Mouse (Mus musculus) kidney, adult 8-10 months (tissue): ENCODE measurements around the gene Tmcc2.

ENCODE experiments used
- DNase-seq, 2 experiments: peaks; one replicate each; pipeline ENCODE4 v3.0.0; 2022

Tmcc2 gene

GRCm38 (mm10) chr1:132367692-132368506 lies 23.2 kb downstream of the Tmcc2 start:
- peak; percentile 77 to 89 for DNase-seq

DNA sequence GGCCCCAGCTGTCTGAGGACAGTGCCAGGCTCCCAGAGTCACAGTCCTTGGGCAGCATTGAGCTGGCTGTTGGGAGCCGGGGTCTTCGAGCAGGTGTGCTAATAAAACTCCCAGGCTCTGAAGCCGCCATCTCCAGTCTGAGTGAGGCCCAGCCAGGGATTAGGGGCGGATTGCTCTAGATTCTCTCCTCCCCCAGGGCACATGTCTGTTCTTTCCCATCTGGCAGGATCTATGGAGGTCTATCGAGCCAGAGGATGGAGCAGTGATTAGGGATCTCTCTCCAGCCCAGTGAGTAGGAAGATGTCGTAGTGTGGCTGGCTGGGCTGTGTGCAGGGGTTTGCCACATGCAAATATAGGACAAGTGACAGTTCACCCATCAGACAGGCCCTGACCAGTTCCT lies 24.1 kb downstream of the Tmcc2 start:
- no peak for DNase-seq

DNA sequence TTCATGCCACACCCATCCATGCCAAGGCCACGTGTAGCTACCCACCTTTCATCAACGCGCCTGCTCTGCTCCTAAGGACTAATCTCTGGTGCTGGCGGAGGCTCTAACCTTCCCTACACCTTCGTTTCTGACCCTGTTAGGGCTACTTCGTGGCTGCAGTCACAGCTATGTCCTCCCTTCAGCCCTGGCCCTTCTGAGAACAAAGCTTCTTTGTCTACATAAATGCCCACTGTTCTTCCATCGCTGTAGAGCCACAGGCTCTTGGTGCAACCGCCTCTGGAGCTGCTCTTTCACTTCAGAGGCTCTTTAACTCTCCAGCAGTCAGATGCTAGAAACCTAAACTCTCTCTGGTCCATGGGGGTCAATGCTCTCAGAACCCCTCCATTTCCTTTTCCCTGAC lies 24.8 kb downstream of the Tmcc2 start:
- no peak for DNase-seq

DNA sequence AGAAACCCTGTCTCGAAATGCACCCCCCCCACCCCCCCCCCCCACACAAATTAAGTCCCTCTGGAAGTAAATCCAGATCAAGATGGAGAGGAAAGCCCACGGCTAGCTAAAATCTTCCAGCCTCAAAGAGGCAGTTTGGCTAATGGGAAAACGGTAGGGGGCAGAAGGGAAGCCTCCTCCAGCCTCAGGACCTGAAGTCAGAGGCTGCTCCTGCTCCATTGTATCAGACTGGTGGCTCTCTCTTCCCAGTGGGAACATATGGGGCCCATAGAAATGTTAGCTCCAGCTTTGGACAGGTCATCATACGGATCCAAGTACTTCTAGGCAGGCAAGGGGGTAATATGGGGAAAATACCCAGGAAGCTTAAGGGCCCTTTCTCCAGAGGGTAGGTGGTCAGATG lies 25.4 kb downstream of the Tmcc2 start:
- no peak for DNase-seq

DNA sequence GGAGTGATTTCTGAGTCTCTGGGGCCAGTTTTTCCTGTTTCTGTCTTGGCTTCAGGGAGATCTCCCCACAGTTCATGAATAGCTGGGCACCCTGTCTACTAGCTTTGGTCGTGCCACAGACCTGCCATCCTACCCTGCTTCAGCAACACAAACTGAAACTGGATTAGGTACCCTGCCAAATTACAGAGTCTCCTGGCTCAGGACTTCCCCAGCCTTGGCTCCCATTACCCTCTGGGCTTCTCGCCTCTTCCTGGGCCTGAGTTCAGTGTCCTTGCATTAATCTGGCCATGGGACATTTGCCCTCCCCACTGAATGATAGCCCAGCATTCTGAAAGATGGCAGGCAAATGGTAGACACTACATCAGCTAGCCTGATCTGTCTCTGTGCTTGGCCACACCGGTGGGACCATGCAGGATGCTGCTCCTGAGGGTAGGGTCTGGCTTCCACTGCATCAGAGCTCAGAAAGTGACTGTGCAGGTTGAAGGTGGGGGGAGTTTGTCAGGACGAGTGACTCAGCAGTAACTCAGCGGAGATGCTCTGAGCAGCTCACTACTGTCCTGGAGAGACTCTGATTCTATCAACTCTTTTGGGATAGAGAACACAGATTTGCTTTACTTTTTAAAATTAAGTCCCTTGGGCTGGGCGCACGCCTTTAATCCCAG lies 26.1 kb downstream of the Tmcc2 start:
- DNase-seq = no peak

DNA sequence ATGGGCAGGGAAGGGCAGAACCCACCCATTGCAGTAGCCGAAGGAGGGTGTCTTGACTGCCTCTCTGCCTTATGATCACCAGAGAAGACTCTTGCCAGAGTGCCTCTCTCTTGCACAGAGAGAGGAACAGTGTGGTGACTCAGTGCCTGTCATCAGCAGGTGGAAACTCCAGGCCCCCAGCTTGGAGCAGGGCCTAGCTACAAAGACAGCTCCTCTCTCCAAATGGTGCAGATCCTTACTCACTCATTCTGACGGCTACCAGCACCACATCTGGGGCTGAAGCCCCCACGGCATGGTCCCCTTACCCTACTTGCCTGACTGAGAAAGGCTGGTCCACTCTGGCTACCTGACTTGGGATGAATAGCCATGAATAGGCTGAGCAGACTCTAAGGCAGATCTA lies 26.7 kb downstream of the Tmcc2 start:
- no peak for DNase-seq

DNA sequence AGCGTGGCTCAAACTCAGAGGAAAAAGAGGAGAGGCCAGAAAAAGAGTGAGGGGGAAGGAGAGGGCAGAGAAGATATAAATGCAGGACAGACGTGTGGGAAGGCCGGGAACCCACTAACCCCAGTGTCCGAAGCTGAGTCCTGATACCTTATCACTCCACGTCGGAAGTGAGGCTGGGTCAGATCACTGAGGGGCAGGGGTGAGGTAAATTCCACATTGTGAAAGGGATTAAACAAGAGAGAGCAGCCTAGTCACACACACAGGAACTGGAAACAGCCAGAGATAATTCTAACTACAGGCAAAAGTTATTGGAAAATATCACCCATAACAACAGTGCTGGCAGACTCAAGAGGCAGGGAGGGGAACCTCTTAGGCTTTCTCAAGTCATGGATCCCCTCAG lies 29.1 kb downstream of the Tmcc2 start:
- no peak for DNase-seq

DNA sequence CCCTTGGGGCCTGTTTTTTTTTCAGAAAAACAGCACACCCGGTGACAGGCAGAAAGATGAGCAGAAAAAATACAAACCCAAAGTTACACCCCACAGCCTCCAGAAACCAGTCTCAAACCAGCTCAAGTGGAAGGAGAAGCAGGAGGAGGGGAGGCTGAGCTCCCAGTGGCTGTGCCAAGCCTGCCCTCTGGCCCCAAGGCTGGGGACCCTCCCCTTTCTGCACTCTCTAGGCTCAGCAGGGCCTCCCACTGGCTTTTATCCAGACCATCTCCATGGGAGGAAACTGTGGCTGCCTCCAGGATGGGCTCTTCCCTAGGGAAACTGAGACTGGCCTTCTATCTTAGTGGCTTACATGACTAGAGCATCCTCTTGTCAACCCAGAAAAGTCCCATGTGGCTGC lies 34.2 kb downstream of the Tmcc2 start:
- no peak for DNase-seq

DNA sequence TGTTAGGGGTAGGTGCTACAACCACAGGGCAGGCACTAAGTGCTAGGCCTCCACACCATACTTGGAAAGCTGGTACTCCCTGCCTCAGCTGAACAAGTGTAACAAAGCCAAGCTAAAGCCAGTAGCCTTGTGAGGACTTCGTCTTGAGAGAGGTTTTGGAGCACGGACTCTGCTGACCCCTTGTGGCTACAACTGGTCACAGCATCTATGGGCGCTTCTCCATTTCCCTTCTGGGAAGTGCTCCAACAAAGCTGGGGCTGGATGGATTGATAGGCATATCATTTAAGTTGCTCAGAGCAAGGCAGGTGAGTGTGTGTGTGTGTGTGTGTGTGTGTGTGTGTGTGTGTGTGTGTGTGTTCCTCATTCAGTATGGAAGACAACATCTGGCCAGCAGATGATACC lies 35.2 kb downstream of the Tmcc2 start:
- DNase-seq = peak; percentile 89 to 94

DNA sequence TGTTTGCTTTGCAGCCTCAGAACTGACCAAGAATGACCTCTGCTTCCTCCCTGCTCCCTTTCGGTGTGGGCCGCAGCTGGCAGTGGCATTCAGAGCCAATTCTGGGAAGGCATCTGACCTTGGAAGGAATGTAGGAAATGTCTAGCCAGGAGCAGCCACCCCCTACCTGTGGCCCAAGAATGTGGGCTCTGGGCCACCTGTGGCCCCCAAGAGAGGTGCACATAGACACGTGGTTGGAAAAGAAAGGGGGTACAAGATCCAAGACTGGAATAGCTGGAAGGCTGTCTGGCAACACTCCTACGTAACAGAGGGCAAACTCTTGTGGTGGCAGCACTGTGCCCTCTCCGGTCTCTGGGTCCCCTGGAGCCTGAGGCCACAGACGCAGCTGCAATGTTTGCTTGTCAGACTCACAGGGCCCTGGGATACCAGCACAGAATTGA lies 35.9 kb downstream of the Tmcc2 start:
- peak; percentile 92 to 95 for DNase-seq

GRCm38 (mm10) chr1:132354234-132354633 lies 36.8 kb downstream of the Tmcc2 start:
- no peak for DNase-seq

DNA sequence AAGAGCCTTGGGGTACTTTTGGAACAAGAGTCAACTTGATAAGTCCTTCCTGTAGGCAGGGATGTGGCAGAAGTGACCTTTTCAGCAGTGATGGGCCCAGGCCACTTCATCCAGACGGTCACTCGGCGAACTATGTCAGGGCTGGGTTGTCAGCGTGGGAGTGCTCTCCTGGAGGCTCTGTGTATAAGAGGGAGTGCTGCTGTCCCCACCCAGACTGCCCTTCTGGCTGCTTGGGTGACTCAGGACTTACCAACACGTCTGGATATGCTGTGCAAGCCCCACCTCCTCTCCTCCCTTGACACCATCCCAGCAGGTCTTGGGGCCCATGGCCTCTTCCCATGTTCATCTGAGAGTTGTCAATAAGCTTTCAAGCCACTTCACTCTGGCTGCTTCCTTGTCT lies 37.7 kb downstream of the Tmcc2 start:
- peak in 1 of 2 experiments; percentile 15 for DNase-seq

DNA sequence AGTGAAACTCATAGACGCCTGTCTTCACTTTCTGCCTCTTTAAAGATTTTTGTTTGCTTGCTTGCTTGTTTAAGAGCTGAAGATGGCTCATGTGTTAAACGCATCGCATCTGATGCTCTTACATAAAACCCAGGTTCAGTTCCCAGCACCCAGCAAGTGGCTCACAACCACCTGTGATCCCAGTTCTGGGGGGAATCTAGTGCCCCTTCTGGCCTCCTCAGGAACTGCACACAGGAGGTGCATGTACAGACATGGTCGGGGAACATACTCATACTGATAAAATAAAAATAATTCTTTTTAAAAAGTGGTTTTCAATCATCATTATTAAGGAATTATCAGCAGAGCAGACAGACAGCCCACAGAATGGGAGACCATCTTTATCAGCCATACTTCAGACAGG lies 40.0 kb downstream of the Tmcc2 start:
- DNase-seq = no peak

DNA sequence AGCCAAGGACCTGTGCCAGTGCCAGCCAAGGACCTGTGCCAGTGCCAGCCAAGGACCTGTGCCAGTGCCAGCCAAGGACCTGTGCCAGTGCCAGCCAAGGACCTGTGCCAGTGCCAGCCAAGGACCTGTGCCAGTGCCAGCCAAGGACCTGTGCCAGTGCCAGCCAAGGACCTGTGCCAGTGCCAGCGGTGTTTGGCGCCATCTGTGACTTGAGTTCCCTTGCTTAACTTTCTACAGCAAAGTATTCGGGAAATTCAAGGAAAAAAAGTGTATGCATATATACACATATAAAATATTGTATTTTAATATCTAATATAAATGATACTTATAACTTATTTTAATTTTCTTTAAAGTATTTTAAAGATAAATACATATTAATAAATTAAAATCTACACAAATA lies 41.5 kb downstream of the Tmcc2 start:
- peak in 1 of 2 experiments; percentile 42 for DNase-seq

- DNase-seq = peak in 1 of 2 experiments; percentile 72
Measured at GRCm38 (mm10) chr1:132349049-132349448, 42.0 kb downstream of the Tmcc2 start.

DNA sequence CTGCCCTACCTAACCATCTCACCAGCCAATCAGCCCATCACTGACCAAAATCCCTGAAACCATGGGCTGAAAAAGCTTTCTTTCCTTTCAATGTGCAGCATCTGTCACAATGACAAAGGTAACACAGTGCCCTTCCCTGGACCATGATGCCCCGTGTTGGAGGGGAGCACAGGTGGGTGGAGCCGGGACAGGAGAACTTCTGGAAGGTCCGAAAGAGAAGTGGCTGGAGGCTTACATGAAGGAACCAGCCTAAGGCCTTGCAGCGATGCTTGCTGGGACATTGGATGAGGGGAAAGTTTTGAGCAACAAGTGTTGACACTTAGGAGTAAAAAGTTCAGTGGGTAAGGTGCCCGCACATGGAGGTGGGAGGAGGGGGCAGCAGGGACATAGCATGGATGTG lies 42.7 kb downstream of the Tmcc2 start:
- no peak for DNase-seq

DNA sequence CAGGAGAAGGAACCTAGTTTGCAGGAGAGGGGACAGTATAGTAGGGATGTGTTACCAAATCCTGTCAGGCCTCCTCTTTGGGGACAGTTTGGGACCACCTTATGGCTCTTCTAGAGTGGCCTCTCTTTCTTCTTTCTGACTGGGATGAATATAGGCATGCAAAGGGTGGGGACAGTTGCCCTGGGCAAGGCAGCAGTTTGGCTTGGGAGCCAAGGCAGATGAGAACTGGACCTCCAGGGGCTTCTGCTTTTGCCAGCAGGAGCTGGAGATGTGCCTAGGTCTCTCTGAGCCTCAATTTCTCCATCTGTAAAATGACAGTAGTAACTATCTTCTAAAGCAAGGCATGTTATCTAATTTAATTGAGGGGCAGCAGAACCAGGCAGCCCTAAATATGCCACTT lies 44.1 kb downstream of the Tmcc2 start:
- no peak for DNase-seq

- DNase-seq = no peak
Measured at GRCm38 (mm10) chr1:132346134-132346851, 44.8 kb downstream of the Tmcc2 start.

GRCm38 (mm10) chr1:132345514-132345913 lies 45.6 kb downstream of the Tmcc2 start:
- DNase-seq = no peak

- no peak for DNase-seq
Measured at GRCm38 (mm10) chr1:132343656-132344055, 47.4 kb downstream of the Tmcc2 start.

- no peak for DNase-seq
Measured at GRCm38 (mm10) chr1:132343191-132343590, 47.9 kb downstream of the Tmcc2 start.

DNA sequence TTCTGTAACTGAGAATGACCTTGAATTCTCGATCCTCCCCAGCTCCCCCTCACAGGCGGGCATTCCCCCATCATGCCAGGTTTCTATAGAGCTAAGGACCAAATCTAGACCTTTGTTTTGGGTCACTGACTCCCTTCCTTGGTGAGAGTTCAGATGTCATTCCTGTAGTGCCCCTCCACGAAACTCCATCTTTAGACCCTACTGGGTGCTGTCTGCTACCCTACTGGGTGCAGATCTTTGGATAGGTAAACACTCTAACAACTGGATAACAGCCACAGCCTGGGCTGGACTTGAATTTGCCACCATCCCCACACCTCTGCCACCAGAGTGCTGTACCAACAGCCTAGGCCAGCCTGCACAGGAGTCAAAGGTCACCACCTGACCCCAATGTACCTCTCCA lies 48.6 kb downstream of the Tmcc2 start:
- no peak for DNase-seq

DNA sequence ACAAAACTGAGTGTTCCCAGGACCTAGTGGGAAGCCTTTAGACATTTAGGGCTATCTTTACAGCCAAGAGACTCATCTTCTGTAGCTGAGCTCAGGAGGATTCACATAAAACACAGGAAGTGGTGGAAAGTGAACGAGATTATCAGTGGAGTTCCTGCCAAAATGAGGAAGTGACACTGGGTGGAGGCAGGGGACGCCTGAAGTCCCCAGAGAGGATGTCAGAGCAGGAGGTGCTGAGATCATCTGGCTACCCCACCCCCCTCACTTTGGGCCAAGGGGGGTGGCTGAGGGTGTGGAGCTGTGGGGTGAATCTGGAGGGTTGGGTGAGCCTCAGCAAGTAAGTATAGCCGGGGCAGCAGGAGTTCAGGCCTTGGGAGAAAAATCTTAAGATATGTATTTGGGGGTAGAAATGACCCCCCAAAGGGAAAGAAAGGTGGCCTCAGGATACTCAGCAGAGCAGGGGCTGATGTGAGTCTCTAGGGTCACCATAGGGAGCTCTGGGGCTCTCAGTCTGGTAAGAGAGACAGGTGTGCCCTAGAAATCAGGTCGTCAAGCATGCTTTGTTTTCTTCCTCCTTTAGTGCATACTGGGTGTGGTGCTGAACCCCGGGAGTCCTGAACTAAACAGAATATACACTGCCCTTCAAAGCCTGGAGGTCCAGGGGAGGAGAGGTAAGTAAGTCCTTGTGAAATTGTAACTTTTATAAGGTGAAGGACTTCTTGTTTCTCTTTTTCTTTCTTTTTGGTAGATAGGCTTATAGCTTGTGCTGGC lies 49.2 kb downstream of the Tmcc2 start:
- DNase-seq = peak; percentile 63 to 80
